Mouse (Mus musculus): ENCODE measurements around the gene Ipmk. TPM values are rescaled to one million over a fixed set of nuclear protein-coding genes. Genes with fewer than 3 reads are reported as not detected.

Ipmk gene
- total and polyA plus RNA-seq, 3 experiments = 14.7 to 27.1 (median 23.8) TPM

- H3K36me3 ChIP-seq (replicated peaks in 1 of 2; ENCODE audit: control insufficient read depth in 1 of 2, insufficient read depth in 1 of 2, low read length in 1 of 2) = peaks cover 8 to 64% of the 10 kb centered on the region in 2 experiments
- H3K79me2 ChIP-seq (replicated peaks; ENCODE audit: control insufficient read depth, extremely low read depth, insufficient read depth, poor library complexity, severe bottlenecking) = peaks cover 4% of the 10 kb centered on the region; the same call in 1 of the 2 replicates
- dilution Hi-C loops (cut with MboI; ENCODE audit: extremely low pct_ligation_motif_present, extremely low pct_unique_long_range_greater_than_20kb, low sequenced_read_pairs) (no loop called here), in situ Hi-C loops (cut with MboI; ENCODE audit: low pct_ligation_motif_present, low pct_unique_long_range_greater_than_20kb, low sequenced_read_pairs) (no loop called here)
- peak; percentile 52 for TF ChIP-seq ETS1 (conservative IDR thresholded peaks at IDR 0.05; ENCODE audit: low read depth, low read length)
- TF ChIP-seq CHD1 (IDR thresholded peaks at IDR 0.05; ENCODE audit: low read depth, low read length) = no peak
- 0 out of 2 replicates have a peak, but pooled peaks have one; percentile 20 for TF ChIP-seq MAX (IDR thresholded peaks at IDR 0.05; ENCODE audit: low read length)
- TF ChIP-seq EP300 (IDR thresholded peaks at IDR 0.05; ENCODE audit: low read length) = peak; percentile 51; the same call in 1 of the 2 replicates
- 0 out of 2 replicates have a peak, but pooled peaks have one; percentile 5 for TF ChIP-seq TCF12 (IDR thresholded peaks at IDR 0.05; ENCODE audit: low read depth, low read length)
- peak; percentile 94 for TF ChIP-seq BHLHE40 (IDR thresholded peaks at IDR 0.05; ENCODE audit: low read depth, low read length)
- TF ChIP-seq ZC3H11A (IDR thresholded peaks at IDR 0.05; ENCODE audit: low read depth, low read length) = no peak
- TF ChIP-seq IRF4 (IDR thresholded peaks at IDR 0.05; ENCODE audit: low read depth, low read length) = peak; percentile 83
- no peak for TF ChIP-seq KAT2A (IDR thresholded peaks at IDR 0.05; ENCODE audit: insufficient replicate concordance, low read length)
- peak; percentile 65; the same call in 1 of the 2 replicates for TF ChIP-seq JUND (conservative IDR thresholded peaks at IDR 0.05; ENCODE audit: low read depth, low read length)
- H3K9me3 ChIP-seq (replicated peaks; ENCODE audit: low read length) = no peaks in the 10 kb centered on the region
- no peak overlapping the region for H3K9ac ChIP-seq (ENCODE audit: insufficient read depth, low read depth)
- H3K27me3 ChIP-seq (replicated peaks) = no peaks in the 10 kb centered on the region
- DNase-seq (ENCODE audit: extremely low read depth) = peak; percentile 49
- peaks cover 8 to 42% of the 10 kb centered on the region in 2 experiments for H3K4me1 ChIP-seq (ENCODE audit: control insufficient read depth in 1 of 2, insufficient read depth in 2 of 2)
- H3K27ac ChIP-seq (ENCODE audit: insufficient read depth, low read depth) = no peak overlapping the region
- H3K4me3 ChIP-seq (replicated peaks in 1 of 3; ENCODE audit: low read depth in 2 of 3, low read length in 2 of 3, poor library complexity in 1 of 3) = no peak overlapping the region
- no peak overlapping the region for H3K4me2 ChIP-seq (ENCODE audit: insufficient read depth, low read depth, poor library complexity, severe bottlenecking)
Measured at GRCm38 (mm10) chr10:71363440-71363839, 15.9 kb downstream of the Ipmk start.

GRCm38 (mm10) chr10:71363858-71364257 is 16.3 kb downstream of the Ipmk start:
- no peak overlapping the region for H3K27ac ChIP-seq (ENCODE audit: insufficient read depth, low read depth)
- H3K36me3 ChIP-seq (replicated peaks in 1 of 2; ENCODE audit: control insufficient read depth in 1 of 2, insufficient read depth in 1 of 2, low read length in 1 of 2) = peaks cover 8 to 65% of the 10 kb centered on the region in 2 experiments
- H3K27me3 ChIP-seq (replicated peaks) = no peaks in the 10 kb centered on the region
- DNase-seq (ENCODE audit: extremely low read depth) = no peak
- peaks cover 8 to 42% of the 10 kb centered on the region in 2 experiments for H3K4me1 ChIP-seq (ENCODE audit: control insufficient read depth in 1 of 2, insufficient read depth in 2 of 2)
- no peak overlapping the region for H3K4me2 ChIP-seq (ENCODE audit: insufficient read depth, low read depth, poor library complexity, severe bottlenecking)
- in situ Hi-C loops (cut with MboI; ENCODE audit: low pct_ligation_motif_present, low pct_unique_long_range_greater_than_20kb, low sequenced_read_pairs) (no loop called here), dilution Hi-C loops (cut with MboI; ENCODE audit: extremely low pct_ligation_motif_present, extremely low pct_unique_long_range_greater_than_20kb, low sequenced_read_pairs) (no loop called here)
- TF ChIP-seq TCF12 (IDR thresholded peaks at IDR 0.05; ENCODE audit: low read depth, low read length) (no peak), SIN3A (IDR thresholded peaks at IDR 0.05; ENCODE audit: low read length) (no peak), POLR2AphosphoS2 (IDR thresholded peaks at IDR 0.05; ENCODE audit: low read depth, low read length) (no peak), ELF1 (IDR thresholded peaks at IDR 0.05; ENCODE audit: low read depth, low read length) (no peak), MEF2A (IDR thresholded peaks at IDR 0.05; ENCODE audit: borderline replicate concordance, low read depth, low read length) (no peak), USF1 (IDR thresholded peaks at IDR 0.05; ENCODE audit: low read depth, low read length) (no peak), SMC3 (IDR thresholded peaks at IDR 0.05; ENCODE audit: low read depth, low read length) (no peak), JUN (IDR thresholded peaks at IDR 0.05; ENCODE audit: insufficient read depth, low read depth, low read length) (no peak), TBP (conservative IDR thresholded peaks at IDR 0.05; ENCODE audit: low read depth, low read length) (no peak), E2F4 (IDR thresholded peaks at IDR 0.05; ENCODE audit: insufficient replicate concordance, low read depth, low read length) (no peak), NELFE (IDR thresholded peaks at IDR 0.05; ENCODE audit: low read depth, low read length) (no peak)
- no peak overlapping the region for H3K9ac ChIP-seq (ENCODE audit: insufficient read depth, low read depth)
- H3K9me3 ChIP-seq (replicated peaks; ENCODE audit: low read length) = no peaks in the 10 kb centered on the region
- peaks cover 4% of the 10 kb centered on the region; the same call in 1 of the 2 replicates for H3K79me2 ChIP-seq (replicated peaks; ENCODE audit: control insufficient read depth, extremely low read depth, insufficient read depth, poor library complexity, severe bottlenecking)
- no peak overlapping the region for H3K4me3 ChIP-seq (replicated peaks in 1 of 3; ENCODE audit: low read depth in 2 of 3, low read length in 2 of 3, poor library complexity in 1 of 3)
